Mouse (Mus musculus): Measurements from ENCODE around the gene Ripk4. TPM values are rescaled to one million over a fixed set of nuclear protein-coding genes. Genes with fewer than 3 reads are reported as not detected.

Ripk4 gene
- polyA plus RNA-seq, 1 experiment from 2014 or later, result 0.53 TPM

DNA sequence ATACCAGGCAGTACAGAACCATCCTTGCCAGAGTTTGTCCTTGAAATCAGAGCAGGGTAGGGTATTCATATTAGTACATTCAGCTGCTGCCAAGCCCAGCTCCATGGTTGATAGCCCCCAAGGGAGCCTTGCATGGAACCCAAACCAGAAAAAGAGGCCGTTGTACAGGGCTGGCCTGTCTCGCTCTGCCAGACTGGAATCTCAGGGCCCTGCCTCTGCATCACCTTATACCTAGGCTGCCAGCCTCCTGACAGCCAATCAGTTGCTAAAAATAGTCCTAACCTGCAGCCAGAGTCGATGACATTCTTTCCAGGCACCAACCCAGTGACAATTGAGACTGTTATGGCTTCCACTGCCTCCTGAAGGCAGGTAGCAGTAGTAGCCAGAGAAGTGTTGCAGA lies 37.2 kb downstream of the Ripk4 start:
- 87% methylated on average over 3 of the region's 3 CpGs for WGBS
- Histone ChIP-seq H3K9ac (no peak overlapping the region), H3K4me3 (no peak overlapping the region), H3K4me1 (replicated peaks) (no peaks in the 10 kb centered on the region), H3K27me3 (no peaks in the 10 kb centered on the region), H3K9me3 (no peaks in the 10 kb centered on the region), H3K36me3 (no peaks in the 10 kb centered on the region), H3K4me2 (no peak overlapping the region), H3K27ac (no peak overlapping the region)
- ATAC-seq (ENCODE audit: low FRiP score), result no peak

DNA sequence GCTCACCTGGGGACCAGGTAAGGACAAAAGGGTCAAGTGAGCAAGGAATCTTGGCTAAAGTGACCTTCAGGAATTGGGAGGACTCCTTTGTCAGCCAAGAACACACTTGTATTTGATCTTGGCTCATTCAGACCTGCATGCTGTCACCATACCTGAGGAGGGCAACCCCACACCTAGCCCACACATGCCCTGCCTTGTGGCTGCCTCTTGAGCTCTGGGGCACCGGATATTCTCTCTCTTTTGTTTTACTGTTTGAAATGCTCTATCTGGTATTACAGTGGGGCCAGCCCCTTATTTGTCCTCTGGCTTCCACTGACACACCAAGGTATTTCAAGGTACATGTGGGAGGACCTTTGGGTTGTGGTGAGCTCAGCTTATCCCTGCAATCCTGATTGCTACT lies 43.5 kb downstream of the Ripk4 start:
- no peaks in the 10 kb centered on the region for H3K9me3 ChIP-seq
- H3K4me2 ChIP-seq, result no peak overlapping the region
- H3K27ac ChIP-seq, result no peak overlapping the region
- no peaks in the 10 kb centered on the region for H3K36me3 ChIP-seq
- no peak overlapping the region for H3K9ac ChIP-seq
- H3K4me1 ChIP-seq (replicated peaks), result no peaks in the 10 kb centered on the region
- WGBS, result 81% methylated on average over 1 of the region's 1 CpGs
- H3K27me3 ChIP-seq, result no peaks in the 10 kb centered on the region
- ATAC-seq (ENCODE audit: low FRiP score), result no peak
- H3K4me3 ChIP-seq, result no peak overlapping the region

DNA sequence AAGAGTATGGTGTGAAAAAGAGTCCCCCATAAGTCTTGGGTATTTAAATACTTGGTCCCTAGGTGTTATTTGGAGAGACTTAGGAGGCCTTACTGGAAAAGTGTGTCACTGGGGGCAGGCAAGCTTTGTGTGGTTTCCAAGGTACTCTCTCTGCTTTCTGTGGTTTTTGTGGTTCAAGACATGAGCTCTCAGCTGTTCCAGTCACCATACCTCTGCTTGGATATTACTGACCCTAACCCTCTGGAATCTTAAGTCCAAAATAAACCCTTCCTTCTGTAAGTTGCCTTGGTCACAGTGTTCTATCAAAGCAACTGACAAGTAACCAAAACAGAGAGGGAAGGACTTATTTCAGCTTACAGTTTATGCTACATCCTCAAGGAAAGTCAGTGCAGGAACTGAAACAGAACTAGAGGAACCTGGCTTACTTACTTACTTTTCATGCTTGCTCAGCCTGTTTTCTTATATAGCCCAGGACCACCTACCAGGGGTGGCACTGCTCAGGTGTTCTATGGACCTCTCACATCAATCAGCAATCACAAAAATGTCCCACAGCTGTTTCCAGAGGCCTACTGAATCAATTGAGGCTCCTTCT lies 44.1 kb downstream of the Ripk4 start:
- no peaks in the 10 kb centered on the region for H3K36me3 ChIP-seq
- no peaks in the 10 kb centered on the region for H3K27me3 ChIP-seq

DNA sequence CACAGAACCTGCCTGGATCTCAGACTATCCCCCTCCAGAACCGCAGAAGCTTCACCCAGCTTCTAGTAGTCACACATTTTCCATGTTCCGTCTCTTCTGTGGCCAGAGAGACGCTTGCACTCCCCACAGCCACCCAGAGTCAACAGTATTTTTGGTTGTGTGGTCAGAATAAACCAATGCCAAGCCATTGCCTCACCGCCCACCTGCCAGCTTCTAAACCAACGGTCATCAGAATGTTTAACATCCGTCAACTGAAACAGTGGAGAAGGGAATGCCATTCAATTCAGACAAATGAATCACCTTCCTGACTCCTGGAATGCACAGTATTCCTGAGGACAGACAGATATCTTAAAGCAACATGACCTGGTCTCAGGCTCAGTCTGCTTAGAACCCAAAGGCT lies 47.0 kb downstream of the Ripk4 start:
- no peak for ATAC-seq (ENCODE audit: low FRiP score)
- WGBS, result 82% methylated on average over 6 of the region's 6 CpGs
- H3K9ac ChIP-seq, result no peak overlapping the region
- H3K4me3 ChIP-seq, result no peak overlapping the region
- no peaks in the 10 kb centered on the region for H3K27me3 ChIP-seq
- no peaks in the 10 kb centered on the region for H3K36me3 ChIP-seq
- no peaks in the 10 kb centered on the region for H3K4me1 ChIP-seq (replicated peaks)
- no peak overlapping the region for H3K27ac ChIP-seq
- no peaks in the 10 kb centered on the region for H3K9me3 ChIP-seq
- no peak overlapping the region for H3K4me2 ChIP-seq

More for the DNA sequence above, 44.1 kb downstream of the Ripk4 start:
- Histone ChIP-seq H3K9me3 (no peaks in the 10 kb centered on the region), H3K27ac (no peak overlapping the region), H3K4me2 (no peak overlapping the region), H3K9ac (no peak overlapping the region), H3K4me1 (replicated peaks) (no peaks in the 10 kb centered on the region), H3K4me3 (no peak overlapping the region)
- ATAC-seq (ENCODE audit: low FRiP score), result no peak

DNA sequence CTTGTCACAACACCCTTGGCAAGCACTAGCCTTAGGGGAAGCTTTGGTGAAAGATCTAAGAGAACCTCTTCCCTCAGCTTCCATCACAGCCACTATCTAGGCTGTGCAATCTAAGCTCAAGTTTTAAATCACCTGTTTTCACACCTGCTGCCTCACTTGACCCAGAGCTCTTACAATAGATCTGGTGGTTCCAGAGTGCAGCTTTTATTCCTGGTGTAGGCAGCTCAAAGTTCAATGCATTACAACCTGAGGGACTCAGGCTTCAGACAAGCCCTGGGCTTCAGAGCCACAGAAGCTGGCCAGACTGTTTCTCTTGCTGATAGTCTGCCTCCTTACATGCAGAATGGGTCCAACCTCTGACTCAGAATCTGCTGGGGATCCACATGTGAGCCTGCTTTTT lies 51.5 kb downstream of the Ripk4 start:
- H3K27ac ChIP-seq, result no peak overlapping the region
- H3K27me3 ChIP-seq, result no peaks in the 10 kb centered on the region
- no peak for ATAC-seq (ENCODE audit: low FRiP score)
- H3K4me3 ChIP-seq, result no peak overlapping the region
- no peak overlapping the region for H3K9ac ChIP-seq
- H3K36me3 ChIP-seq, result no peaks in the 10 kb centered on the region
- no peaks in the 10 kb centered on the region for H3K4me1 ChIP-seq (replicated peaks)
- H3K4me2 ChIP-seq, result no peak overlapping the region
- H3K9me3 ChIP-seq, result no peaks in the 10 kb centered on the region

DNA sequence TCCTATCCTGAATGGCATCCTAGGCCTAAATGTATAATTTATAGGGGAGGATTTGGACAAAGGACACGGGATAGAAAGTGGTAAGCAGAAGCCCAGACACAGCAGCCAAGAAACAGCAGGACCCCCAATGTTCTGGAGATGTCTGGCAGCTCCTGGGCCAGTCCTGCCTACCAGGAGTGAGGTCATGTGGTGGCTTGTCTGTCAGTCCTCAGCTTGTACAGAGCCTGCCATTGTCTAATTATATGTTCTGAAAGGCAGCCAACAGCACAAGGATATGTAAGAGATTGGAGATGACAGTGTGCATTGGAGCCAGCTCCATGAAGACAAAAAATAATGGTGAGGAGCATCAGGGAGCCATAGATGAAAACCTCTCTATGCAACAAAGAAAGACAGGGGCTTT lies 61.7 kb downstream of the Ripk4 start:
- Histone ChIP-seq H3K4me3 (no peak overlapping the region), H3K4me2 (no peak overlapping the region), H3K9me3 (no peaks in the 10 kb centered on the region), H3K36me3 (no peaks in the 10 kb centered on the region), H3K27me3 (no peaks in the 10 kb centered on the region), H3K4me1 (replicated peaks) (no peaks in the 10 kb centered on the region), H3K9ac (no peak overlapping the region), H3K27ac (no peak overlapping the region)
- ATAC-seq (ENCODE audit: low FRiP score), result no peak
- 72% methylated on average over 1 of the region's 1 CpGs for WGBS

DNA sequence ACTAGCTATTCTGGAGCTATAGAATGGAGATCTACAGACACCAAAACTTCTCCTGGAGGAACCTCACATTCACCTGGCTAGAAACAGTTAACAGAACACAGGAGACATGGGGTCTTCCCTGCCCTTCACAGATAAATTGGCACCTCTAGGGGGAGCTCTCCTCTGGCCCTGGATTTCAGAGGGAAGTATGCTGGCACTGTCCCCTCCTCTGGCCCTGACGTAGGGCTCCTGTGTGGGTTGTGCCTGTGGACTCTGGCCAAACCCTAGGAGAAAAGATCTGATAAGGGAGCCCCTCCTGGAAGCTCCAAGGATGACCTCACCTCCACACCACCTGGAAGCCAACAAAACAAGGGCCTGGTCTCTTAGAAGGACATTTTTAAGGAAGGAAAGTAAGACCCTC lies 65.8 kb downstream of the Ripk4 start:
- Histone ChIP-seq H3K36me3 (no peaks in the 10 kb centered on the region), H3K4me2 (no peak overlapping the region), H3K9me3 (no peaks in the 10 kb centered on the region), H3K27ac (no peak overlapping the region), H3K4me3 (no peak overlapping the region), H3K27me3 (no peaks in the 10 kb centered on the region), H3K4me1 (replicated peaks) (no peaks in the 10 kb centered on the region), H3K9ac (no peak overlapping the region)
- WGBS, result 33% methylated on average over 1 of the region's 1 CpGs
- no peak for ATAC-seq (ENCODE audit: low FRiP score)

DNA sequence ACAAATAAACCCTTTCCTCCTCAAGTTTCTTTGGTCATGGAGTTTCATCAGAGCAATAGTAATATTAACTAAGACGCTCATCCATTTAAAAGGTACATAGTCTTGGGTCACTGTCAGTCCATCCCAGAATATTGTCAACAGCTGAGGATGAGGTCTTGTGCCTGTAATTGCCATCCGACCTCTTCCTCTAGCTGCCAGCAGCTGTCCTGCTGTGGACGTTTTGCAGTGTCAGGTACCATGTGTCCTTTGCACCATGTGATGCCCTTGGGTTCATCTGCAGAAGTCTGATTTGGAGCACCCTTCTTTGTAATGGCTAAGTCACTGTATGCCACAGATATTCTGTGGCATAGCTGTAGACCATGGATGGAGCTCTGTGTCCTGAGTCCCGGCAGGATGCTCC lies 67.9 kb downstream of the Ripk4 start:
- no peak for ATAC-seq (ENCODE audit: low FRiP score)
- H3K4me1 ChIP-seq (replicated peaks), result no peaks in the 10 kb centered on the region
- no peak overlapping the region for H3K27ac ChIP-seq
- 87% methylated on average over 4 of the region's 4 CpGs for WGBS
- H3K9ac ChIP-seq, result no peak overlapping the region
- no peaks in the 10 kb centered on the region for H3K27me3 ChIP-seq
- no peaks in the 10 kb centered on the region for H3K9me3 ChIP-seq
- H3K4me3 ChIP-seq, result no peak overlapping the region
- H3K36me3 ChIP-seq, result no peaks in the 10 kb centered on the region
- H3K4me2 ChIP-seq, result no peak overlapping the region

Other genes starting within 250 kb of the Ripk4 start
- gene Fam3b, start 249.0 kb downstream of the Ripk4 start, polyA plus RNA-seq (2015; fragmentation: Nextera tagmentation; extraction: Ambion mirVana), result not detected in 2 replicates
- 0.19 TPM in 1 of 2 replicates, not detected in the other for gene Tmprss2, start 152.6 kb downstream of the Ripk4 start, polyA plus RNA-seq (2015; fragmentation: Nextera tagmentation; extraction: Ambion mirVana)
- gene Prdm15, start 88.1 kb upstream of the Ripk4 start, polyA plus RNA-seq (2015; fragmentation: Nextera tagmentation; extraction: Ambion mirVana), result 11.2 and 14.5 TPM in 2 replicates
- 13.9 and 14.0 TPM in 2 replicates for gene C2cd2, start 198.8 kb upstream of the Ripk4 start, polyA plus RNA-seq (2015; fragmentation: Nextera tagmentation; extraction: Ambion mirVana)
- 12.3 and 13.5 TPM in 2 replicates for gene Zbtb21, start 198.8 kb upstream of the Ripk4 start, polyA plus RNA-seq (2015; fragmentation: Nextera tagmentation; extraction: Ambion mirVana)
- 21.9 and 22.3 TPM in 2 replicates for gene B230307C23Rik, start 233.5 kb upstream of the Ripk4 start, polyA plus RNA-seq (2015; fragmentation: Nextera tagmentation; extraction: Ambion mirVana)

Data from hindbrain, embryonic 13.5 days (tissue).